Mouse (Mus musculus): ENCODE results near the gene Stard3. TPM values are rescaled to one million over a fixed set of nuclear protein-coding genes. Genes with fewer than 3 reads are reported as not detected.

Stard3 gene
- polyA plus RNA-seq, 1 experiment: 14.9 TPM

- no peak overlapping the region for H3K27ac ChIP-seq (ENCODE audit: insufficient read depth, low read length)
- H3K4me3 ChIP-seq (ENCODE audit: insufficient read depth, low read length): no peak overlapping the region
- H3K4me1 ChIP-seq (ENCODE audit: control insufficient read depth, insufficient read depth, low read length): no peaks in the 10 kb centered on the region
- no peak for TF ChIP-seq POLR2A (IDR thresholded peaks at IDR 0.05; ENCODE audit: low read depth, low read length)
- no peak for TF ChIP-seq CTCF (IDR thresholded peaks at IDR 0.05; ENCODE audit: borderline replicate concordance, insufficient read depth, low read length)
Observed at GRCm38 (mm10) chr11:98390141-98390540, 32.0 kb downstream of the Stard3 start.

GRCm38 (mm10) chr11:98392034-98392433 lies 33.9 kb downstream of the Stard3 start:
- H3K4me1 ChIP-seq (ENCODE audit: control insufficient read depth, insufficient read depth, low read length): no peaks in the 10 kb centered on the region
- no peak overlapping the region for H3K27ac ChIP-seq (ENCODE audit: insufficient read depth, low read length)
- H3K4me3 ChIP-seq (ENCODE audit: insufficient read depth, low read length): no peak overlapping the region
- TF ChIP-seq CTCF (IDR thresholded peaks at IDR 0.05; ENCODE audit: borderline replicate concordance, insufficient read depth, low read length): no peak
- TF ChIP-seq POLR2A (IDR thresholded peaks at IDR 0.05; ENCODE audit: low read depth, low read length): no peak

GRCm38 (mm10) chr11:98392645-98393044 lies 34.5 kb downstream of the Stard3 start:
- no peak overlapping the region for H3K4me3 ChIP-seq (ENCODE audit: insufficient read depth, low read length)
- no peak overlapping the region for H3K27ac ChIP-seq (ENCODE audit: insufficient read depth, low read length)
- no peak for TF ChIP-seq POLR2A (IDR thresholded peaks at IDR 0.05; ENCODE audit: low read depth, low read length)
- TF ChIP-seq CTCF (IDR thresholded peaks at IDR 0.05; ENCODE audit: borderline replicate concordance, insufficient read depth, low read length): no peak

GRCm38 (mm10) chr11:98393317-98393716 lies 35.1 kb downstream of the Stard3 start:
- TF ChIP-seq POLR2A (IDR thresholded peaks at IDR 0.05; ENCODE audit: low read depth, low read length): no peak
- TF ChIP-seq CTCF (IDR thresholded peaks at IDR 0.05; ENCODE audit: borderline replicate concordance, insufficient read depth, low read length): no peak

More at GRCm38 (mm10) chr11:98392645-98393044, 34.5 kb downstream of the Stard3 start:
- no peaks in the 10 kb centered on the region for H3K4me1 ChIP-seq (ENCODE audit: control insufficient read depth, insufficient read depth, low read length)

GRCm38 (mm10) chr11:98394301-98394700 lies 36.1 kb downstream of the Stard3 start:
- Histone ChIP-seq H3K4me3 (ENCODE audit: insufficient read depth, low read length) (no peak overlapping the region), H3K4me1 (ENCODE audit: control insufficient read depth, insufficient read depth, low read length) (no peaks in the 10 kb centered on the region), H3K27ac (ENCODE audit: insufficient read depth, low read length) (no peak overlapping the region)
- TF ChIP-seq POLR2A (IDR thresholded peaks at IDR 0.05; ENCODE audit: low read depth, low read length): no peak
- TF ChIP-seq CTCF (IDR thresholded peaks at IDR 0.05; ENCODE audit: borderline replicate concordance, insufficient read depth, low read length): no peak

More at GRCm38 (mm10) chr11:98393317-98393716, 35.1 kb downstream of the Stard3 start:
- Histone ChIP-seq H3K4me3 (ENCODE audit: insufficient read depth, low read length) (no peak overlapping the region), H3K27ac (ENCODE audit: insufficient read depth, low read length) (no peak overlapping the region), H3K4me1 (ENCODE audit: control insufficient read depth, insufficient read depth, low read length) (no peaks in the 10 kb centered on the region)

GRCm38 (mm10) chr11:98395041-98395440 lies 36.9 kb downstream of the Stard3 start:
- no peak overlapping the region for H3K4me3 ChIP-seq (ENCODE audit: insufficient read depth, low read length)
- H3K27ac ChIP-seq (ENCODE audit: insufficient read depth, low read length): no peak overlapping the region
- no peaks in the 10 kb centered on the region for H3K4me1 ChIP-seq (ENCODE audit: control insufficient read depth, insufficient read depth, low read length)
- TF ChIP-seq POLR2A (IDR thresholded peaks at IDR 0.05; ENCODE audit: low read depth, low read length) (no peak), CTCF (IDR thresholded peaks at IDR 0.05; ENCODE audit: borderline replicate concordance, insufficient read depth, low read length) (no peak)

GRCm38 (mm10) chr11:98397946-98398345 lies 39.8 kb downstream of the Stard3 start:
- H3K4me3 ChIP-seq (ENCODE audit: insufficient read depth, low read length): no peak overlapping the region
- no peak overlapping the region for H3K27ac ChIP-seq (ENCODE audit: insufficient read depth, low read length)
- H3K4me1 ChIP-seq (ENCODE audit: control insufficient read depth, insufficient read depth, low read length): 0 out of 2 replicates have a peak, but pooled peaks cover 2% of the 10 kb centered on the region
- TF ChIP-seq POLR2A (IDR thresholded peaks at IDR 0.05; ENCODE audit: low read depth, low read length): no peak
- TF ChIP-seq CTCF (IDR thresholded peaks at IDR 0.05; ENCODE audit: borderline replicate concordance, insufficient read depth, low read length): no peak

DNA sequence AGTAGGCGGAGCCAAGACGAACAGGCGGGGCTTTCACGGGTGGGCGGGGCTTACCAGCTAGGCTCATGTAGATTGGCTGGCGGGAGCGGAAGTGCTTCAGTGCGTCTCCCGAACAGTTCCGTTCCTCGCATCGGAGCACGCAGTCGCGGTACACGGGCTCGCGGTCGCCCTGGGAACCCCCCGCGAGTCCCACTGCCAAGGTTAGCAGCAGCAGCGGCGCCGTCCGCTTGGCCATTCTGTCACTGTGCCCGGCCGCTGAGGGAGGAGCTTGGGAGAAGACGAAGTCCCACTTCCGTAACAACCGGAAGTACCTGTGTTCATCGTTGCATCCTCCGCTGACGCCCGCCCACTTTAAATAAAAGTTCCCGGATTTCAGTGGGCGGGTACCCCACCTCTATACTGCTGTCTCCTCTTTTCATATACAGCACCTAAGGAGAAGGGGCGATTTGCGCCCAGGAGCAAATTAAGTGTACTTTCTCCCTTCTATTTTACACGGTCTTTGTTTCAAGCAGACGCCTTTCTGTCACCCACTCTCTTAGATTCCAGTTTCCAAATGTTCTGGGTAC lies 42.1 kb downstream of the Stard3 start, which contains the start of gene Pgap3:
Pgap3 (minus strand) TSS at position 330 of the 566 bp plus-strand sequence.
- Histone ChIP-seq H3K4me3 (ENCODE audit: insufficient read depth, low read length) (peak within 1 kb of the TSS; percentile 90), H3K4me1 (ENCODE audit: control insufficient read depth, insufficient read depth, low read length) (0 out of 2 replicates have a peak, but pooled peaks cover 2% of the 10 kb centered on the region), H3K27ac (ENCODE audit: insufficient read depth, low read length) (peak within 1 kb of the TSS; percentile 96)
- TF ChIP-seq CTCF (IDR thresholded peaks at IDR 0.05; ENCODE audit: borderline replicate concordance, insufficient read depth, low read length) (no peak), POLR2A (IDR thresholded peaks at IDR 0.05; ENCODE audit: low read depth, low read length) (peak; percentile 50)

DNA sequence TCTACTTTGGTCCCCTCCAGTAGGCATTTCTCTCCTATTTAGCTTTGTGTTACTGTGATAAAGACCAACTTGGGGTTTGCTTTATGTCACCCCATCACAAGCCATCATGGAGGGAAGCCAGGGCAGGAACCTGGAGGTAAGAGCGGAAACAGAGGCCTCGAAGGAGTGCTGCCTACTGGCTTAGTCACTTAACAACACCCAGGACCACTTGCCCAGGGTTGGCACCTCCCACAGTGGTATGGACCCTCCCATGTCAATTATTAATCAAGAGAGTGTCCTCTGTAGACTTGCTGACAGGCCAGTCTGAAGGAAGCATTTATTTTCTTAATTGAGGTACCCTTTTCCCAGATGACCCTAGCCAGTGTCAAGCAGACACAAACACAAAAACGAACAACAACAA lies 42.6 kb downstream of the Stard3 start:
- Histone ChIP-seq H3K27ac (ENCODE audit: insufficient read depth, low read length) (0 out of 2 replicates have a peak overlapping the region, but pooled peaks have one; percentile 96), H3K4me1 (ENCODE audit: control insufficient read depth, insufficient read depth, low read length) (0 out of 2 replicates have a peak, but pooled peaks cover 2% of the 10 kb centered on the region), H3K4me3 (ENCODE audit: insufficient read depth, low read length) (peak overlapping the region; percentile 90)
- no peak for TF ChIP-seq POLR2A (IDR thresholded peaks at IDR 0.05; ENCODE audit: low read depth, low read length)
- TF ChIP-seq CTCF (IDR thresholded peaks at IDR 0.05; ENCODE audit: borderline replicate concordance, insufficient read depth, low read length): no peak

DNA sequence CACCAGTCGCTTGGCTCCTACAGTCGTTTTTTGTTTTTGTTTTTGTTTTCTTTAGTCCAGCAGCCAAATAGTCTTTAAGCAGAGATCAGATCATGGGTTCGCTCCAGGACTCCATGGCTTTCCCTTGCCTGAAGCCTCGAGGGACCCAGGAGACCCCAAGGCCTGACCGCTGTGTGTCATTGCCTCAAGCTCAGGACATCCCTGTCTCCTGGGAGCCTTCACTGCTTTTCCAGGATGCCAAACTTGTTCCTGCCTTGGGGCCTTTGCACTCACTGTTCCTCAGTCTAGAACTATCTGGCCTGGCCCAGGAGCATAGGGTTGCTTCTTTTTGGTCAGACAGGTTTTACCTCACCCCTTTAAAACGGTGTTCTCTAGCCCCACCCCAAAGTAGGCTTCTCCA lies 48.5 kb downstream of the Stard3 start:
- Histone ChIP-seq H3K4me3 (ENCODE audit: insufficient read depth, low read length) (no peak overlapping the region), H3K27ac (ENCODE audit: insufficient read depth, low read length) (no peak overlapping the region), H3K4me1 (ENCODE audit: control insufficient read depth, insufficient read depth, low read length) (no peaks in the 10 kb centered on the region)
- no peak for TF ChIP-seq CTCF (IDR thresholded peaks at IDR 0.05; ENCODE audit: borderline replicate concordance, insufficient read depth, low read length)
- no peak for TF ChIP-seq POLR2A (IDR thresholded peaks at IDR 0.05; ENCODE audit: low read depth, low read length)
